Mouse (Mus musculus) activated CD4-positive, CD25-positive, alpha-beta regulatory T cell, adult 9 weeks (primary cell): ENCODE data around the gene Adora3. TPM values are rescaled to one million over a fixed set of nuclear protein-coding genes. Genes with fewer than 3 reads are reported as not detected.

Source experiments
- polyA plus RNA-seq: library from polyadenylated mRNA; unstranded; fragments of 100-300 nt; shearing (Covaris generic); gene quantifications from one replicate; pipeline ENCODE4 v1.2.1, GENCODE M21; 2017

Adora3 gene
- not detected for polyA plus RNA-seq

DNA sequence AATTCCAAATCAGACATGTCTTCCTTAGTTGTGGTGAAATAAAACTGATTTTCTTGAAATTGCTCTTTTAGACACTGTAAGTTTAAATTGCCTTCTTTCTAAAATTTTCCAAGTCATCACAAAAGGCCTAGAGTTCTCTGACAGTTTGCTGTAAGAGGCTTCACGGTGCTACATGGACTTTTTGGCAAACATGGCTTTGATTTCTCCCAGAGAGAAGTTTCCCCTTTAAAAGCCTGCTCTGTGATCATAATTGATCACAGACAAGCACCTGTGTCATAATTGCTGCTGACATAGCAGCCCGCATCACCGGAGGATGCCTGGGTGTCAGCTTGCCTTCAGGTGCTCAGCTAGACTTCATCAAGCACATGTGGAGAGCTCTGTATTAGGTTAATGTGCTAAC, at the start of gene Adora3, which contains the start of gene Tmigd3:
Adora3 (plus strand) TSS at position 301 of the 400 bp plus-strand sequence.
Tmigd3 (plus strand) TSS at position 346 of the 400 bp plus-strand sequence.

DNA sequence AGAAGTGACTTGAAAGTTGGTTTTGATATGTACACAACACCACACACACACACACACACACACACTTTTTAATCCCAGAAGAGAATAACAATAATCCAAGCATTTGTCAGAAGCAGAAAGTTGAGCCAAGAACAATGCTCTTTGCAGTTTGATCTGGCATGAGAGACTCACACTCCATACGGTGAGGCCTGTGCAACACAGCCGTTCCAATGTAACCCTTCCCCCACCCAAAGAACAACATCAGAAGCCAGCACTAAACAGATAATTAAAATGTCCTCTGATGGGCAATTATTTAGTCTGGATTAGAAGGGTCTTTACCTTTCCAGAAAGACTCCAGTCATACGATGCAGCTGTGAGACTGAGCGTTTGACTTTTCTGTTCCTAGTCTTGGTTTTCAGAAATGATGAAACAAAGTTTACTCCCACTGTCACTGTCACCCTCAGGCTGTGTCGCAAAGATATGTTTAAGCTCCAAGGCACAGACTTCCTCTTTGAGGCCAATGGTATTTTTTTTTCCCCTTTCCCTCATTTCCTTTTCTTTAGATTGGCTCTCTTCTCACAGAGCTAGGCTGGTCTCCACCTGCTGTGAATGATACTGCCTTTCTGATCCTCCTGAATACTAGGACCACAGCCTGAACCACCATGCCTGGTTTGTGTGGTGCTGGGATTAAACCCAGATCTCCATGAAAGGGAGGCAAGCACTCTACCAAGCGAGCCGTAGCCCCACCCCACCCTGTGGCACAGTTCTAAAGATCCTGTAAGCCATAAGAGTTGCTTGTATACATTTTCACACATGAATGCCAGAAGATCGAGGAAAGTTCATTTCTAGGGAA, 61.8 kb downstream of the Adora3 start, which contains the start of gene I830077J02Rik:
I830077J02Rik (minus strand) TSS at position 425 of the 832 bp plus-strand sequence.

Other genes with a start within 250 kb of the Adora3 start
- gene Ddx20, start 183.3 kb upstream of the Adora3 start, polyA plus RNA-seq = 11.3 TPM
- 4.0 TPM for gene Inka2, start 166.3 kb upstream of the Adora3 start, polyA plus RNA-seq
- gene Rap1a, start 69.5 kb upstream of the Adora3 start, polyA plus RNA-seq = 330 TPM
- gene Tmigd3, start within 50 bp of the Adora3 start, polyA plus RNA-seq = not detected
- 0.87 TPM for gene I830077J02Rik, start 61.8 kb downstream of the Adora3 start, polyA plus RNA-seq
- gene Wdr77, start 88.5 kb downstream of the Adora3 start, polyA plus RNA-seq = 86.9 TPM
- gene Atp5f1, start 89.2 kb downstream of the Adora3 start, polyA plus RNA-seq = 379 TPM
- gene Ovgp1, start 102.9 kb downstream of the Adora3 start, polyA plus RNA-seq = 4.1 TPM
- gene Pifo, start 143.8 kb downstream of the Adora3 start, polyA plus RNA-seq = 1.1 TPM
- 11.1 TPM for gene Chil5, start 162.0 kb downstream of the Adora3 start, polyA plus RNA-seq
- not detected for gene Chia1, start 242.4 kb downstream of the Adora3 start, polyA plus RNA-seq